Mouse (Mus musculus) G1E (cell line): Measurements from ENCODE around the gene Cacna1f. TPM values are rescaled to one million over a fixed set of nuclear protein-coding genes. Genes with fewer than 3 reads are reported as not detected.

ENCODE experiments used
- ATAC-seq: 2 replicates; pipeline ENCODE4 v1.8.0; 2016; ENCODE audit warnings: mild to moderate bottlenecking; ENCODE audit not compliant: insufficient number of reproducible peaks, poor library complexity, low FRiP score, severe bottlenecking; ENCODE audit errors: extremely low read depth
- DNase-seq: peaks from one replicate; pipeline ENCODE4 v3.0.0; 2012; ENCODE audit warnings: low spot score
- H3K27me3 ChIP-seq: 2 replicates; pipeline ENCODE4 v1.6.1; 2012; ENCODE audit warnings: mild to moderate bottlenecking, low read length, inconsistent platforms; ENCODE audit not compliant: insufficient read depth
- H3K36me3 ChIP-seq: replicated peaks from 2 replicates; pipeline ENCODE3; 2012; ENCODE audit warnings: mild to moderate bottlenecking, inconsistent platforms
- H3K4me1 ChIP-seq: 2 replicates; pipeline ENCODE4 v1.6.1; 2012; ENCODE audit warnings: low read depth, low read length, inconsistent platforms, mixed read lengths; ENCODE audit not compliant: insufficient read depth
- H3K4me3 ChIP-seq: 2 replicates; pipeline ENCODE4 v1.5.1; 2012; ENCODE audit warnings: low read depth, mild to moderate bottlenecking, inconsistent platforms, low read length, moderate library complexity, mixed read lengths
- H3K9me3 ChIP-seq: replicated peaks from 2 replicates; pipeline ENCODE4 v1.6.1; 2012; ENCODE audit warnings: inconsistent platforms
- CTCF ChIP-seq: IDR thresholded peaks from 2 replicates; pipeline ENCODE4 v1.5.1; 2012; ENCODE audit warnings: low read depth, low read length, inconsistent platforms, mixed read lengths
- GATA1 ChIP-seq: IDR thresholded peaks from 2 replicates; pipeline ENCODE4 v1.6.1; 2012; ENCODE audit warnings: borderline replicate concordance, low read length, inconsistent platforms, mixed read lengths
- GATA2 ChIP-seq: IDR thresholded peaks from 2 replicates; pipeline ENCODE4 v1.6.1; 2012; ENCODE audit warnings: low read depth, low read length, inconsistent platforms, borderline replicate concordance
- POLR2AphosphoS5 ChIP-seq: IDR thresholded peaks from 2 replicates; pipeline ENCODE4 v1.6.1; 2012; ENCODE audit warnings: low read depth, low read length, inconsistent platforms; ENCODE audit not compliant: insufficient replicate concordance
- TAL1 ChIP-seq: conservative IDR thresholded peaks from 2 replicates; pipeline ENCODE4 v1.6.1; 2012; ENCODE audit warnings: low read depth, low read length, inconsistent platforms, mixed read lengths
- polyA plus RNA-seq: library from polyadenylated mRNA; stranded (reverse); fragments of >175 nt; gene quantifications from 2 replicates; pipeline ENCODE4 v1.2.3, GENCODE M21; 2012
- total RNA-seq, 2 experiments: library from RNA; stranded (forward) in 1 of 2; stranded (reverse) in 1 of 2; fragments of 200-1000 nt in 1 of 2; fragments of >200 nt in 1 of 2; fragmentation: Nextera tagmentation in 1 of 2; gene quantifications; 2 replicates each; pipeline ENCODE4 v1.2.3; 2014 to 2017

Gene Cacna1f
- total and polyA plus RNA-seq, 3 experiments, result 0.45 to 0.68 (median 0.66) TPM

GRCm38 (mm10) chrX:7586356-7586755 lies 20.5 kb upstream of the Cacna1f start:
- Histone ChIP-seq H3K27me3 (no peaks in the 10 kb centered on the region), H3K4me3 (no peak overlapping the region), H3K36me3 (peaks cover 74% of the 10 kb centered on the region), H3K4me1 (peaks cover 9% of the 10 kb centered on the region; the same call in 1 of the 2 replicates), H3K9me3 (no peaks in the 10 kb centered on the region)
- no peak for DNase-seq
- ATAC-seq, result no peak
- TF ChIP-seq GATA2 (no peak), GATA1 (no peak), POLR2AphosphoS5 (no peak), TAL1 (no peak), CTCF (no peak)

DNA sequence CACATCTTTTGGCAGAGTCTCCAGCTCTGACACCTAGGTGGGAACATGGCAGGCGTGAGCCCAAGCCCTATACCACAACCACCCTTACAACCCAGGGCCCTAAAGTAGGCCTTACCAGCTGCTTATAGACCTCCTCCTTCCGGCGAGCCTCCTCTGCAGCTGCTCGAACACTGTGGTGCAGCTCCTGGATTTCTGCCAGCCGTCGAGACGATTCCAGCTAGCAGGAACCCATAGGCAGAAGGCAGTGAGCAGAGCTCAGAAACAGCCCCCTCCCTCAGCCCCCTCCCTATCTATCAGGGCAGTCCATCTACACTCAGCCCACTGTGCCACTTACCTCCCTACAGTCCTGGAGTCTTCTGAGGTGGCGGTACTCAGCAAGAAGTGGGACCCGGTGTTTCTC lies 11.5 kb upstream of the Cacna1f start:
- H3K36me3 ChIP-seq, result peaks cover 91% of the 10 kb centered on the region
- H3K27me3 ChIP-seq, result no peaks in the 10 kb centered on the region
- TF ChIP-seq GATA1, result no peak
- TF ChIP-seq CTCF, result no peak
- TF ChIP-seq POLR2AphosphoS5, result no peak
- TF ChIP-seq GATA2, result no peak
- H3K4me3 ChIP-seq, result no peak overlapping the region
- H3K9me3 ChIP-seq, result no peaks in the 10 kb centered on the region
- no peak for DNase-seq
- no peaks in the 10 kb centered on the region for H3K4me1 ChIP-seq
- ATAC-seq, result no peak

DNA sequence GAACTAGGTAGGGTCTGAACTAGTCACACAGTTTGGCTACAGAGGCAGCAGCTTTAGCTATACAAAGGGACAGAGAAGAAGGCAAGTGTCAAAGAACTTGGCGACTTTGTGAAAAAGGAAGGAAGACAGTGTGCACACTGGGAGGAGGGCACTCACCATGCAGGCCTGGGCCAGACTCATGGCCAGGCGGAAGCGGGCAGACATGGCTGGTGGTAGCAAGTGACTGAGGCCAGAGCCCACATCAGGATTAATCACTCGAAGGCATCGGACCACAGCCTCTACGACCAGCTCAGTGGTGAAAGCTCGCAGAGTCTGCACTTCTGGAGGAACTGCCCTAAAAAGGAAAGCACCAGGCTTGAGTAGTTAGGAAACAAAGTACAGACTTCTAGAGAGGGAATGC lies 2.9 kb upstream of the Cacna1f start:
- Histone ChIP-seq H3K9me3 (no peaks in the 10 kb centered on the region), H3K27me3 (peaks cover 4% of the 10 kb centered on the region; the same call in 1 of the 2 replicates), H3K4me1 (peaks cover 17% of the 10 kb centered on the region), H3K36me3 (peaks cover 46% of the 10 kb centered on the region), H3K4me3 (peak overlapping the region; percentile 70; the same call in 1 of the 2 replicates)
- ATAC-seq (no peak), DNase-seq (no peak)
- no peak for TF ChIP-seq TAL1

DNA sequence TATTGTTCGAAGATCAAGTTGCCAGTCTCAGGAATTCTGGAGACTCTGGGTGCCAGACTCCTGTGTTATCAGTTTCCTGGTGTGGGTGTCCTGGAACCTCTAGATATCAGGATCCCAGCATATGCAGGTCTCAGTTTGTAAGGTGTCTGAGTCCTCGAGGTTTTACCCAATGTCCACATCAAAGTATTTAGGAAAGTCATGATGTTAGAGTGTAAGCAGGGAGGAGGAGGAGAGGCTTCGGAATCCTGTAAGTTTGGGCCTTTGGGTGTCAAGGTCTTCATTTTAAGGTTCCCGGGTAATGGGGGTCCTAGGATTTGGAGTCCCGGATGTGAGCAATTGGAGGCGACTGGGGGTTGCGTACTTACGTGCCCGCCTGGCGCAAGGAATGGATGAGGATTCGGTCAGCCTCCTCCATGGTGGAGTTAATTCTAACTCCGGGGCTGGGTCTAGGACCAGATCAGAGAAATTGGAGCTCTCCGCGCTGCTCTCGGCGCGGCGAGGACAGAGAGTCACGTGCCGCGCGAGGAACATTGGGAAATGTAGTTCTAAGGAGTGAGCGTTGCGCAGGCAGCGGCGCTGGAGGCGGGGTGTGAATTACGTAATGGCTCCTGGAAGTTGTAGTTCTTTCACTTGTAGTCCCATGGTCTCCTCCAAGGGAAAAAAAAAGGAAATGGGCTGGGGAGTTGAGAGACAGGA lies 1.9 kb upstream of the Cacna1f start, which contains the start of gene Ccdc22:
TSS of gene Ccdc22 (minus strand) at position 639 of the 696 bp plus-strand sequence.
- Histone ChIP-seq H3K4me3 (peak within 1 kb of the TSS; percentile 70), H3K9me3 (no peaks in the 10 kb centered on the region)
- TF ChIP-seq GATA1, result no peak
- no peak for TF ChIP-seq TAL1
- no peak for TF ChIP-seq GATA2
- TF ChIP-seq CTCF, result no peak
- no peak for TF ChIP-seq POLR2AphosphoS5

DNA sequence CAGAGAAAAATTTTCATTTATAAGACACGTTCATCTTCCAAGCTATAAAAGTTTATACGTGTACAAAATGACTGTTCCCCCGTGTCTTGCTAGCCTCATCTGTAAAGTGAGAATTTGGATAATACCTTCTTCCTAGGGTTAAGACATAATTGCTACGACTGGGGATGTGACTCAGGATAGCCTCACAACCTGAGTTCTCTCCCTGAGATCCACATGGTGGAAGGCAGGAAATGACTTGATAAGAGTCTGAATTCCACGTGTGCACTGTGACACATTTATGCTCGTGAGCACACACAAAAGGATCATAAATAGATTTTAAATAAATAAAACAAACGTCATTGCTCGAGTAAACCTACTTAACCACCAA lies 1.3 kb upstream of the Cacna1f start:
- no peak for ATAC-seq
- H3K36me3 ChIP-seq, result peaks cover 30% of the 10 kb centered on the region
- H3K27me3 ChIP-seq, result peaks cover 6% of the 10 kb centered on the region; the same call in 1 of the 2 replicates
- no peaks in the 10 kb centered on the region for H3K9me3 ChIP-seq
- DNase-seq, result no peak
- no peak overlapping the region; the same call in 1 of the 2 replicates for H3K4me3 ChIP-seq
- H3K4me1 ChIP-seq, result peaks cover 17% of the 10 kb centered on the region
- TF ChIP-seq POLR2AphosphoS5, result no peak
- TF ChIP-seq GATA2, result no peak

More for the DNA sequence above, 1.9 kb upstream of the Cacna1f start, which contains the start of gene Ccdc22:
- Histone ChIP-seq H3K4me1 (peaks cover 17% of the 10 kb centered on the region), H3K36me3 (peaks cover 35% of the 10 kb centered on the region), H3K27me3 (peaks cover 4% of the 10 kb centered on the region; the same call in 1 of the 2 replicates)
- peak; percentile 88 for ATAC-seq
- DNase-seq, result peak; percentile 34

DNA sequence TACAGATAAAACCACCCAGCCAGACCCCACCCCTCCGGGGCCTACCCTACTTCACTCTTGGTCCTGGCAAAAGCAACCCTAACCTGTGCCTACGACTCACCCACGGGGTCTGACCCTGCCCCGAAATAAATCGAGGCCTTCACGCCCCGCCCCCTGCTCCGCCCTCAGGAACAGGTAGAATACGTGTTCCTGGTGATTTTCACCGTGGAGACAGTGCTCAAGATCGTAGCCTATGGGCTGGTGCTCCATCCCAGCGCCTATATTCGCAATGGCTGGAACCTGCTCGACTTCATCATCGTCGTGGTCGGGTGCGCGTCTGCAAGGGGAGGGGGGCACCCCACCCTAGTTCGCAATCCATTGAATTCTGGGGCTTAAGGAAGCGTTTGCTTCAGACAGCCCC lies 3.2 kb downstream of the Cacna1f start:
- Histone ChIP-seq H3K27me3 (peaks cover 15% of the 10 kb centered on the region; the same call in 1 of the 2 replicates), H3K4me3 (no peak overlapping the region), H3K4me1 (no peaks in the 10 kb centered on the region), H3K36me3 (no peaks in the 10 kb centered on the region), H3K9me3 (no peaks in the 10 kb centered on the region)
- ATAC-seq (no peak), DNase-seq (no peak)
- TF ChIP-seq CTCF (no peak), POLR2AphosphoS5 (no peak), TAL1 (no peak), GATA2 (no peak), GATA1 (no peak)
